Mouse (Mus musculus) spleen, embryonic (tissue): ENCODE measurements around the gene Olfr25.

Source experiments
- CTCF ChIA-PET: fragments of 350-600 bp; sonication (Branson Sonifier 250); formaldehyde crosslinking; loops from one replicate; lab custom pipeline; 2022; lab: Charles Lee

Olfr25 gene

GRCm38 (mm10) chr9:38328760-38329159, at the start of gene Olfr25:
Olfr25 (plus strand) TSS chr9:38329060.
- CTCF ChIA-PET: no interaction called here

- CTCF ChIA-PET: no interaction called here
These were observed 38.1 kb upstream of the Olfr25 start, which contains the start of gene Olfr896-ps1 for GRCm38 (mm10) chr9:38290807-38291206. Olfr896-ps1 (plus strand) TSS chr9:38291107.

GRCm38 (mm10) chr9:38348111-38348510, 19.3 kb downstream of the Olfr25 start, which contains the start of gene Olfr898:
Olfr898 (plus strand) TSS chr9:38348411.
- CTCF ChIA-PET: no interaction called here

- CTCF ChIA-PET: no interaction called here
These were observed 37.7 kb downstream of the Olfr25 start, which contains the start of gene Olfr250 for GRCm38 (mm10) chr9:38366596-38366995. Olfr250 (plus strand) TSS chr9:38366896.

- CTCF ChIA-PET: no interaction called here
These were observed 47.9 kb downstream of the Olfr25 start, which contains the start of gene Olfr251 for GRCm38 (mm10) chr9:38376786-38377185. Olfr251 (plus strand) TSS chr9:38377086.
